Mouse (Mus musculus) heart, embryonic 14.5 days (tissue): ENCODE data around the gene Klra10. TPM values are rescaled to one million over a fixed set of nuclear protein-coding genes. Genes with fewer than 3 reads are reported as not detected.
"Not testable (repeated sequence)": the region's sequence is repeated elsewhere in the genome, so short reads cannot be mapped to it uniquely, and the experiment has no call there.

Experiments
- ATAC-seq: fragments of 200-750 bp; cut with Nextera tagmentation; 2 replicates; pipeline ENCODE4 v1.8.0; 2017; ENCODE audit warnings: low read depth, moderate TSS enrichment; ENCODE audit not compliant: insufficient number of reproducible peaks, insufficient read depth, low FRiP score
- H3K27ac ChIP-seq, 2 experiments: fragments of 200-500 bp in 1 of 2; fragments of 300-500 bp in 1 of 2; sonication (generic) in 1 of 2; replicated peaks in 1 of 2; 2 replicates each; pipeline ENCODE4 v1.5.1; 2012 to 2014; ENCODE audit warnings: low read depth in 2 of 2, low read length in 2 of 2, control low read depth in 1 of 2, mild to moderate bottlenecking in 1 of 2, mixed read lengths in 1 of 2; ENCODE audit not compliant: control insufficient read depth in 1 of 2, insufficient read depth in 1 of 2
- H3K27me3 ChIP-seq: fragments of 300-500 bp; sonication (generic); 2 replicates; pipeline ENCODE4 v1.6.1; 2014; ENCODE audit warnings: mild to moderate bottlenecking, low read length, control low read depth; ENCODE audit not compliant: control insufficient read depth, insufficient read depth
- H3K36me3 ChIP-seq: fragments of 300-500 bp; sonication (generic); 2 replicates; pipeline ENCODE4 v1.6.1; 2014; ENCODE audit warnings: mild to moderate bottlenecking, control low read depth, low read length, mixed read lengths; ENCODE audit not compliant: control insufficient read depth, insufficient read depth
- H3K4me1 ChIP-seq, 2 experiments: fragments of 200-500 bp in 1 of 2; fragments of 300-500 bp in 1 of 2; sonication (generic) in 1 of 2; 2 replicates each; pipeline ENCODE4 v1.6.1; 2012 to 2014; ENCODE audit warnings: low read length in 2 of 2, control low read depth in 1 of 2, mixed read lengths in 1 of 2; ENCODE audit not compliant: control insufficient read depth in 2 of 2, insufficient read depth in 2 of 2
- H3K4me2 ChIP-seq: fragments of 300-500 bp; sonication (generic); 2 replicates; pipeline ENCODE4 v1.6.1; 2014; ENCODE audit warnings: mild to moderate bottlenecking, low read length
- H3K4me3 ChIP-seq, 2 experiments: fragments of 200-500 bp in 1 of 2; fragments of 300-500 bp in 1 of 2; sonication (generic) in 1 of 2; 2 replicates each; pipeline ENCODE4 v1.5.1; 2012 to 2014; ENCODE audit warnings: low read length in 2 of 2, mild to moderate bottlenecking in 2 of 2, control low read depth in 1 of 2, low read depth in 1 of 2, moderate library complexity in 1 of 2; ENCODE audit not compliant: control insufficient read depth in 1 of 2, insufficient read depth in 1 of 2
- H3K9ac ChIP-seq: fragments of 300-500 bp; sonication (generic); 2 replicates; pipeline ENCODE4 v1.6.1; 2014; ENCODE audit warnings: mild to moderate bottlenecking, low read length
- H3K9me3 ChIP-seq: fragments of 300-500 bp; sonication (generic); 2 replicates; pipeline ENCODE4 v1.6.1; 2016; ENCODE audit warnings: low read length, control low read depth; ENCODE audit not compliant: control insufficient read depth
- WGBS: fragments of 180-500 bp; shearing (Covaris S2); extraction: QIAGEN DNeasy Blood & Tissue Kit; methylation state at CpG from one replicate; pipeline ENCODE4 v1.1.7; 2014; 5-methylcytosine and 5-hydroxymethylcytosine counted together
- polyA plus RNA-seq: library from polyadenylated mRNA; unstranded; fragments of >200 nt; fragmentation: Nextera tagmentation; extraction: Ambion mirVana; gene quantifications from 2 replicates; pipeline ENCODE4 v1.2.1, GENCODE M21; 2014

Klra10 gene
- not detected in 2 replicates for polyA plus RNA-seq

DNA sequence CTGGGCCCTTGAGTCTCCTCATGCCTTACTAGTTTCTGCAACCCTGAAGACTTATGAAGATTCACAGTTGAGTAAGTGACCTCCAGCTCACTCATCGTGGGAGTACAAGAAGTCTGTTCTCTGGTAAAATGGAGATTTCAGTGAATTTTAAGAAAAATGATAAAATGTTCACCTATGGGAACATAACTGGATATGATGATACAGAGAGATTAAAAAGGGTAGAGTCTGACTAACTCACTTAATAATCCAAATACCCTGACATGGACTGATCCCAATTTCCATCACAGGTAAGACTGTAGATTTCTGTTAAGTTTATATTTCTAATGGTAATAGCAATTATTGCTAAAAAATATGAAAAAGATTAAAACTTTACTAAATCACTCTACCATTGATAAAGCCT is at the start of gene Klra10:
Gene Klra10 (minus strand): TSS at position 101 of the 400 bp plus-strand sequence.
- H3K4me2 ChIP-seq, H3K27me3 ChIP-seq, ATAC-seq, H3K36me3 ChIP-seq, H3K4me3 ChIP-seq, H3K9ac ChIP-seq, H3K4me1 ChIP-seq, H3K9me3 ChIP-seq, H3K27ac ChIP-seq: not testable (repeated sequence)
- 74% methylated on average over 1 of the region's 1 CpGs for WGBS

DNA sequence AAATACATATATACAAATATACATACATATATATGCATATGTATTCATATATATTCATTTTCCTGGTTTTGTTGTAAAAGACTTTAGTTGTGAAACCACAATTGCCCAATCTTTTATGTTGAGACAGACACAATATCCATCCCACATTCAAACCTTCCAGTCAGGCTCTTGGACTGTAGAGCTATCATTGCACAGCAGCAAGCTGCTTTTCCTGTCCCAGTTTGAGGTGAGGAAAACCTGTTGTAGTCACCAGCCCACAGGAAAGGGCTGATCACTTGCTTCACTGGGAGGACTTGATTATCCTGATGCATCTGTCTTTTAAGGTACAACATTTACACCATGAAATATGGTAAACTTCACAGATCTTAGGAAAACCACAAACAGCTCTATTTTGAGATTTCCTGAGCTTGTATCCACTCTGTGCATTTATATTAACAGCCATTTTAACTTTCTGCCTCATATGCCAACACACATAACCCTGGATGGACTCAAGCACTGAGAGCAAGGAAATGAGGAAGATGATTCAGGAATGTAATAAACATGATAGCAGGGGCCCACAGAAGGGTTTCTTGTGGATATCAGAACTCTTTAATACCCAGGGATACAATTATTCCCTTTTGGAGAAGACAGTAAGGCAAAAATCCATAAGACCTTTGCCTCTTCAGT is 6.4 kb upstream of the Klra10 start:
- no peak overlapping the region for H3K4me3 ChIP-seq
- ATAC-seq, result no peak
- H3K27me3 ChIP-seq, result no peaks in the 10 kb centered on the region
- no peaks in the 10 kb centered on the region for H3K4me1 ChIP-seq
- no peaks in the 10 kb centered on the region for H3K9me3 ChIP-seq
- H3K4me2 ChIP-seq, result no peak overlapping the region
- H3K27ac ChIP-seq, result no peak overlapping the region
- H3K36me3 ChIP-seq, result no peaks in the 10 kb centered on the region
- no peak overlapping the region for H3K9ac ChIP-seq

- Histone ChIP-seq H3K27ac (no peak overlapping the region), H3K27me3 (no peaks in the 10 kb centered on the region), H3K4me1 (no peaks in the 10 kb centered on the region), H3K4me3 (no peak overlapping the region), H3K36me3 (no peaks in the 10 kb centered on the region), H3K4me2 (no peak overlapping the region), H3K9me3 (peaks cover 13% of the 10 kb centered on the region), H3K9ac (no peak overlapping the region)
- ATAC-seq, result no peak
- WGBS, result 74% methylated on average over 2 of the region's 2 CpGs
Observed at GRCm38 (mm10) chr6:130255326-130255725, 26.4 kb downstream of the Klra10 start.

GRCm38 (mm10) chr6:130237536-130237935 is 44.2 kb downstream of the Klra10 start:
- Histone ChIP-seq H3K36me3 (no peaks in the 10 kb centered on the region), H3K27me3 (no peaks in the 10 kb centered on the region), H3K27ac (no peak overlapping the region), H3K4me1 (no peaks in the 10 kb centered on the region), H3K9ac (no peak overlapping the region), H3K4me2 (no peak overlapping the region), H3K4me3 (no peak overlapping the region), H3K9me3 (peaks cover 7% of the 10 kb centered on the region)
- 50% methylated on average over 2 of the region's 2 CpGs for WGBS
- no peak for ATAC-seq

- H3K4me3 ChIP-seq, result no peak overlapping the region
- H3K27me3 ChIP-seq, result no peaks in the 10 kb centered on the region
- WGBS, result 38% methylated on average over 1 of the region's 1 CpGs
- H3K27ac ChIP-seq, result no peak overlapping the region
- no peak overlapping the region for H3K4me2 ChIP-seq
- no peaks in the 10 kb centered on the region for H3K36me3 ChIP-seq
- H3K9me3 ChIP-seq, result peaks cover 7% of the 10 kb centered on the region
- no peaks in the 10 kb centered on the region for H3K4me1 ChIP-seq
- H3K9ac ChIP-seq, result no peak overlapping the region
- no peak for ATAC-seq
Observed at GRCm38 (mm10) chr6:130236635-130237034, 45.1 kb downstream of the Klra10 start.

- no peak within 1 kb of the TSS for H3K4me2 ChIP-seq
- no peak within 1 kb of the TSS for H3K4me3 ChIP-seq
- H3K9ac ChIP-seq, result no peak within 1 kb of the TSS
- ATAC-seq, result no peak
- no peaks in the 10 kb centered on the region for H3K4me1 ChIP-seq
- H3K9me3 ChIP-seq, result peaks cover 10% of the 10 kb centered on the region
- no peaks in the 10 kb centered on the region for H3K27me3 ChIP-seq
- H3K36me3 ChIP-seq, result no peaks in the 10 kb centered on the region
- H3K27ac ChIP-seq, result no peak within 1 kb of the TSS
Observed at GRCm38 (mm10) chr6:130233222-130233621, 48.5 kb downstream of the Klra10 start, which contains the start of gene Klra7. Klra7 (minus strand) TSS chr6:130233322.

Other genes with a start within 250 kb of the Klra10 start
- gene Klra4, start 214.7 kb downstream of the Klra10 start, polyA plus RNA-seq, result not detected in 2 replicates
- gene Klra8, start 152.0 kb downstream of the Klra10 start, polyA plus RNA-seq, result not detected in 2 replicates
- not detected in 2 replicates for gene Klra9, start 88.8 kb downstream of the Klra10 start, polyA plus RNA-seq
- not detected in 2 replicates for gene Klra7, start 48.6 kb downstream of the Klra10 start, polyA plus RNA-seq
- gene Klra3, start 55.6 kb upstream of the Klra10 start, polyA plus RNA-seq, result not detected in 2 replicates
- not detected in 2 replicates for gene Klra1, start 104.9 kb upstream of the Klra10 start, polyA plus RNA-seq